Mouse (Mus musculus): ENCODE measurements around the gene Ckb. TPM values are rescaled to one million over a fixed set of nuclear protein-coding genes. Genes with fewer than 3 reads are reported as not detected.

Ckb gene
- total RNA-seq, 2 experiments from 2014 or later: 1,228 to 1,237 TPM

DNA sequence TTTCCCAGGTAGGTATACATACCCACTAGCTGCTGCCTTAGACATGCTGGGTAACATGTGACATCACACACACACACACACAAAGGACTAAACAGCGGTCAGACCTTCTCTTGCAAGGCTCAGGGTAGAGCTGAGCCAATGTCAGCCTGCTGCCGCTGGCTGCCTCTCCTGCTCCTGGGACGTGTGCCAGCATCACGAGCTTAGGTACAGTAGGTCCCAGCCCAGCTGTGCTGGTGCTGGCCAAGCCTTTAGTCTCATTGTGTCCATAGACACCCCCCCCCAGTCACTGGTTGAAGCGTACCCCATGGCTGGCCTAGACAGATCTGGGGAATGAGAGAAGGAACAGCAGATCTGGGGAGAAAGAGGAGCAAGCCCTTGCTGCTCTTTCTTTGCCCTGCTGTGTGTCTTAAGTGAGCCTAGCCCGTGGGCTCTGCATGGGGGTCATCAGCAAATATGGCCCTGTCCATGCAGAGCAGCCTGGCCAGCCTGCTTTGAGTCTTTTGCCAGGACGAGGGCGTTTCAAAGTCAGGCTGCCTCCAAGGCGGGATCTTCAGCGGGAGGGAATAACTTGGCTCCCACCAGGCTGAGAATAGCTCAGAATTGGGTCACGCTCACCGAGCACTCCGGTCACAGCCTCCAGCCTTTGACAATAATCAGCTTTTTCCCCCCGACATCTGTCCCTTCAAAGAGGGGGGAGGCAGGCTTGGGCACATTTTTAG, 15.4 kb upstream of the Ckb start:
- H3K27ac ChIP-seq: peak overlapping the region; percentile 86

DNA sequence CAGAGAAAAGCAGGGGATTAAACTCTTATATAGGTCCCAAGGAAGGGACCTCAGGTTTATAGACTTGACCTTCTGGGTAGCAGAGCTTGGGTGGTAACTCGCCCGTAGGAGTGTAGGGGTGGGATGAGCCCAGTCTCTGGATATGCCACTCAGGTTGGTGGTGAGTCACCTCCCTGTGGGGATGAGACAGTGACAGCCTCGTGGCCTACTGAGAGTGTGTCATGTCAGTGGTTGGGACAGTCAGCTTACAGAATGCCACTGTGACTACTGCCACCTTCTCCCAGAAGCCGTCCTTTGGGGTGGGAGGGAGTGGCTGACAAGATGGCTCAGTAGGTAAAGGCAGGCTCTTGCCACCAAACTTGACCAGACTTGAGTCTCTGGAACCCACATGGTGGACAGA, 14.3 kb upstream of the Ckb start:
- peak overlapping the region; percentile 86 for H3K27ac ChIP-seq
- DNase-seq (ENCODE audit: low spot score in 2 of 2): no peak
- TF ChIP-seq CTCF (conservative IDR thresholded peaks at IDR 0.05): no peak

More for the DNA sequence above, 15.4 kb upstream of the Ckb start:
- TF ChIP-seq CTCF (conservative IDR thresholded peaks at IDR 0.05): no peak
- peak in 1 of 2 experiments; percentile 60 for DNase-seq (ENCODE audit: low spot score in 2 of 2)
- H3K4me3 ChIP-seq: no peak overlapping the region

DNA sequence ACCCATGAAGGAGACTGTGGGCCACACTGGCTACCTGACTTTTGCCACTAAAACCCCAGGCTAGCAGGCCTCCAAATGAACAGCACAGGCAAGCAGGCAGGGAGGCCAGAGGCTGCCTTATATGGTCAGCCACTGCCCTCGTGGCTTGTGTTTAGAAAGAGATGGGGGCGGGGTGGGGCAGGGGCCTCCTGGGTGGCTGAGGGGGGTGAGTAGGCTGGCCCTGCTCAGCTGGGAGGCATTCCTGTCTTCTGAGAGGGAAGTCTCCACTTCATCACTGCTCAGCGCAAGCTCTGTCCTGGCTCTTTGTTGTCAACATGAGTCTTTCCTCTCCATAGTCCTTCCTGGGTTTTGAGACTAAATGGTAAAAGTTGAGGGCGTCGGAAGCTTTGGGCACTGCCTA, 10.7 kb upstream of the Ckb start:
- no peak overlapping the region for H3K4me3 ChIP-seq
- TF ChIP-seq CTCF (conservative IDR thresholded peaks at IDR 0.05): no peak

More for the DNA sequence above, 14.3 kb upstream of the Ckb start:
- no peak overlapping the region for H3K4me3 ChIP-seq

DNA sequence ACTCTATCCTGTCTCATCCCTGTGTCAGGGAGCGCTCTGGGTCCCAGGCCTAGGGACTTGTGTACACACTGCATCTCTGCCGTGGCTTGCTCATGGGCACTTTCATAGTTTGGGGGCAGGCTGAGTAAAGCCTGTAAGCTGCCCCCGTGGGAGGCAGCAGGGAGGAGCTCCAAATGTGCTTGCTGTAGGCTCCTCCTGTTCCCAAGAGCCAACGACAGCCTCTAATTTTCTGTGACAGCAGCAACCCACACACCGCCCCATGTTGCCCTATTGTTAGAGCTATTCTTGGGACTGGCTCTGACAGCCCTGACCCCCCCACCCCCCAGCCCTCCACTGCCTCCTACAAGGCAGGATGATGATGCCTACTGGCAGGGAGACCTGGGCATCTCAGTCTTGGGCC, 9.9 kb upstream of the Ckb start:
- Histone ChIP-seq H3K27ac (peak overlapping the region; percentile 85), H3K4me3 (peak overlapping the region; percentile 26; the same call in 1 of the 2 replicates)
- TF ChIP-seq CTCF (conservative IDR thresholded peaks at IDR 0.05): no peak
- no peak for DNase-seq (ENCODE audit: low spot score in 2 of 2)

More for the DNA sequence above, 10.7 kb upstream of the Ckb start:
- no peak for DNase-seq (ENCODE audit: low spot score in 2 of 2)
- peak overlapping the region; percentile 85 for H3K27ac ChIP-seq

DNA sequence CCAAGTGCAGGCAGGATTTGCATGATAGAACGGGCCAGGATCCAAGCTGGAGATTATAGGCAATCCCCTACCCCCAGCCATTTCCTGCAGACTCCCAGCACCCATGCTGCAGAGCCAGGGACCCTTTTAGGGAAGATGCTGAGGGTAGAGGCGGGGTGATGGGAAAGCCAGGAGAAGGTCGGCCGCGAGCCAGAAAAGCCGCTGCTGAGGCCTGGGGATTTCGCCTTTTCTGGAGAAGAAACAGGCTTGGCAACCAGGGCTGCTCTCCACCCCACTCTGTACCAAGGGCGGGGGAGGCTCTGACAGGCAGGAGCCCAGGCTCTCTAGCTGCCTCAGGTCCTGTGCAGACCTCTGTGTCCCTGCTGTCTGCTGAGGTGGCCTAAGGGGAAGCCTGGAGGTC, 9.2 kb upstream of the Ckb start:
- DNase-seq (ENCODE audit: low spot score in 2 of 2): no peak
- Histone ChIP-seq H3K4me3 (peak overlapping the region; percentile 26; the same call in 1 of the 2 replicates), H3K27ac (peak overlapping the region; percentile 85)
- no peak for TF ChIP-seq CTCF (conservative IDR thresholded peaks at IDR 0.05)

DNA sequence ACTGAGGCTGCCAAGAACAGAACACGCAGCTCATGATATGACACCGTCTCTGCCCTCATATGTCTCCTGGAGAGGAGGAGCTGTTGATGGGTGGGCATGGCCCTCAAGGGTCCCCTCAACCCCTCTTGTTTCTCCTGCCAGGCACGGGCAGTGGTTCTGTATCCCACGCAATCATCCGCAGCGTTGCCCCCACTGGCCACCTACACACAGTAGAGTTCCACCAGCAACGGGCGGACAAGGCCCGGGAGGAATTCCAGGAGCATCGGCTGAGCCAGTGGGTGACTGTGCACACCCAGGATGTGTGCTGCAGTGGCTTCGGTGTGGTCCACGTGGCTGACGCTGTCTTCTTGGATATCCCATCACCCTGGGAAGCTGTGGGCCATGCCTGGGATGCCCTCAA, 8.5 kb upstream of the Ckb start:
- H3K4me3 ChIP-seq: no peak overlapping the region
- TF ChIP-seq CTCF (conservative IDR thresholded peaks at IDR 0.05): no peak
- DNase-seq (ENCODE audit: low spot score in 2 of 2): no peak
- peak overlapping the region; percentile 85 for H3K27ac ChIP-seq

DNA sequence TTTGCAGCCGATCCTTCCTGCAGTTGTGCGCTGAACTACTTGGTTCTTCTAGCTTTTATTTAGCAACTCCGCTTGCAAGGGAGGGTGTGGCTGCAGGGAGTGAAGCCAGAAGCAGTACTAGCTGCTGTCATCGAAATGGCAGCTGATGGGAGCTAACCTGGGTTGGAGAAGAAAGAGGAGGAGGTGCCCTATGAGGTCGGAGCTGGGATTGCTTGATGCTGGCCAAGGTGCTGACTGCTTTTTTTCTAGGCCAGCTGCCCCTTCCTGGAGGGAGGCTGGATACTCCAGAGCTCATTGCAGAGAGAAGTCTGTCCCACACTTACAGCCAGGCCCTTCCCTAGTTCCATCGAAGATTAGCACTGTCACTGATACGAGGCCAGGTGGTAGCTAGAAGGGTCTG, 6.9 kb upstream of the Ckb start:
- TF ChIP-seq CTCF (conservative IDR thresholded peaks at IDR 0.05): no peak
- no peak for DNase-seq (ENCODE audit: low spot score in 2 of 2)

DNA sequence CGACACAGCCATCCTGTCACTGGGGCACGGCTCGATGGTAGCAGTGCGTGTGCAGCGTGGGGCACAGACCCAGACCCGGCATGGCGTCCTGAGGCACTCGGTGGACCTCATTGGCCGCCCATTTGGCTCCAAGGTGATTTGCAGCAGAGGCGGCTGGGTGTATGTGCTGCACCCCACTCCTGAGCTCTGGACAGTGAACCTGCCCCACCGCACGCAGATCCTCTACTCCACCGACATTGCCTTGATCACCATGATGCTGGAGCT, 6.5 kb upstream of the Ckb start:
- TF ChIP-seq CTCF (conservative IDR thresholded peaks at IDR 0.05): no peak

More for the DNA sequence above, 6.9 kb upstream of the Ckb start:
- peak overlapping the region; percentile 94 for H3K4me3 ChIP-seq
- H3K27ac ChIP-seq: no peak overlapping the region

DNA sequence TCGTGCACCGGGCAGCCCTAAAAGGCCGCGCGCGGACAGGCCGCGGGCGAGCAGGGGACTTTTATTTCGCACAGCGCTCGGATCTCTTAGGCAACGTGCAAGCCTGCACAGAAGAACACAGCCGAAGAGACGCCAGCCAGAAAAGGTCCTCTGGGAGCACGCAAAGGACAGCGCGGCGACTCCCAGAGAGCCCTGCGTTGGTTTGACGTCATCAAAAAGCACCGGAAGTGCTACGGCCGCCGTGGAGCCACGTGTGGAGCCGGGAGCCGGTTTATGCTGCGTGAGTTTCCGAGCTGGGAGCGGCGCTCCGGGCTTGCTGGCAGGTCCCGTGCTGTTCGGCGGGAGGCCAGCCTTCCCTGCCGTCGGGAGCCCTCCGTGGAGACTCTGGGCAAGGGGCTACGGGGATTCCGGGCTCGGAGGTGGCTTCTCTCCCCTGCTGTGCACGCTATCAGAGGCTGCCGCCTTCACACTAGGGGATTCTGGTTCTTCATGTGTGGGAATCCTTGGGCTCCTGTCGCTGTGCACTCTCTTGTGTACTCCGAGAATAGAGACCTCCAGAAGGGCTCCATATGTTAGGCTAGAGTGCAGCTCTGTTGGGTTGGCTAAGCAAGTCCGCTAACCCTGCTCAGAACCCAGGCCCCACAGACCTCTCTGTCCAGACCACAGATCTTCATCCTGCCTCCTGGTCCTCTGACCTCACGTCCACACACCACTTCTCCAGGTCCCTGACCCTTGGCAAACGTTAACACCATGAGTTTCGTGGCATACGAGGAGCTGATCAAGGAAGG, 5.9 kb upstream of the Ckb start, which contains the start of gene Trmt61a:
Gene Trmt61a, plus strand, starts transcription at position 224 of the 788 bp plus-strand sequence.
- TF ChIP-seq CTCF (conservative IDR thresholded peaks at IDR 0.05): no peak

More for the DNA sequence above, 6.5 kb upstream of the Ckb start:
- Histone ChIP-seq H3K4me3 (peak overlapping the region; percentile 94), H3K27ac (peak overlapping the region; percentile 100; the same call in 1 of the 2 replicates)
- DNase-seq (ENCODE audit: low spot score in 2 of 2): no peak

DNA sequence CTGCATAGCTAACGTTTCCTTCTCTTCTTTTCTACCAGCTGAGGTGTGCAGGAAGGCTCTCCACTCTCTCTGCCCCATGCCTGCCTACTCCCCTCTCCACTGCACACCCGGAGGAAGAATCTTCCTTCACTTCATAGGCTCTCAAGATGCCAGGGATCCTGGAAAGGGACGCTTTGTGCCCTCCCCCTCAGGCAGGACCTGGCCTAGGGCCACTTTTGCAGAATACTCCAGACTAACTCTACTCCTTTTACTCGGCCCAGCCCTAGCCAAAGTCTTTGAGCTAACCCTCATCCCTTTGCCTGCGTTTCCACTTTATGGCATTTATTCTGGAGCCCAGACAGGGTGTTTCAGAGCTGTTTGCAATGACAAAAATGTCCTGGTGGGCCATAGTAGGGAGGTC, 5.3 kb upstream of the Ckb start:
- peak overlapping the region; percentile 100 for H3K27ac ChIP-seq
- no peak for TF ChIP-seq CTCF (conservative IDR thresholded peaks at IDR 0.05)
- DNase-seq (ENCODE audit: low spot score in 2 of 2): no peak
- H3K4me3 ChIP-seq: peak overlapping the region; percentile 94

More for the DNA sequence above, 5.9 kb upstream of the Ckb start, which contains the start of gene Trmt61a:
- Histone ChIP-seq H3K4me3 (peak within 1 kb of the TSS; percentile 94), H3K27ac (peak within 1 kb of the TSS; percentile 100)
- peak; percentile 86 to 90 for DNase-seq (ENCODE audit: low spot score in 2 of 2)

DNA sequence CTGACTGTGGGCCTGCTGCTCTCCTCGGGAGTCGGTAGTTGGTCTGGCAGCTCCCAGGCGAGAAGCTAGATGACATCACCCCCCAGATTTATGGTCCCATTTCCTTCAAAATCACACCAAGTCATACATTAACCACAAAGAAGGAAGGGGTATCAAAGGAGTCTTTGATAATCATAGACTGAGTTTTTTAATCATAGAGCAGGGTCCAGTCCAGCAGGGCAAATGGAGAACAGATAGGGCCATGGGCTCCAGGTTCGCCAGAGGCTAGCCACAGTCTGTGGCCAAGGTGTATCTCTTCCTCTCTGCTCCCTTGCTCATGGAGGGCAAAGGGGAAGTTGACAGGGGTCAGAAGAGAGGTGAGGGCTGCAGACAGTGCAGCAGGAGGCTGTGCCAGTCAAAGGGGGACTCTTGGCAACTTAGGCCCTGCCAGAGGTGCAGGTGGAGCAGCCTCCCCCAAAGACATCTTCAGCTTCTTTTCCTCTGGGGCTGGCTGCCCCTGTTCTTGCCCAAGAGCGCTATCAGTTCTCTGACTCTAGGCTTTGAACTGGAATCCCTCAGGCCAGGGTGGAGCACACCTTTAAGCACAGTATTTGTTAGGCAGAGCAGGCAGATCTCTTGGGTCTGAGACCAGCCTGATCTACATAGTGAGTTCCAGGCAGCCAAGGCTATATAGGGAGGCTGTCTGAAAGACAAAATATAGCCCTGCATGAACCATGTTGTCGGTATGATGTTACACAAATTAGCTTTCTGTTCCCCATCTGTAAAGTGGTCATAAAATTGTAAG, 3.9 kb upstream of the Ckb start:
- no peak for DNase-seq (ENCODE audit: low spot score in 2 of 2)
- H3K27ac ChIP-seq: 0 out of 2 replicates have a peak overlapping the region, but pooled peaks have one; percentile 36
- no peak overlapping the region for H3K4me3 ChIP-seq
- TF ChIP-seq CTCF (conservative IDR thresholded peaks at IDR 0.05): no peak

DNA sequence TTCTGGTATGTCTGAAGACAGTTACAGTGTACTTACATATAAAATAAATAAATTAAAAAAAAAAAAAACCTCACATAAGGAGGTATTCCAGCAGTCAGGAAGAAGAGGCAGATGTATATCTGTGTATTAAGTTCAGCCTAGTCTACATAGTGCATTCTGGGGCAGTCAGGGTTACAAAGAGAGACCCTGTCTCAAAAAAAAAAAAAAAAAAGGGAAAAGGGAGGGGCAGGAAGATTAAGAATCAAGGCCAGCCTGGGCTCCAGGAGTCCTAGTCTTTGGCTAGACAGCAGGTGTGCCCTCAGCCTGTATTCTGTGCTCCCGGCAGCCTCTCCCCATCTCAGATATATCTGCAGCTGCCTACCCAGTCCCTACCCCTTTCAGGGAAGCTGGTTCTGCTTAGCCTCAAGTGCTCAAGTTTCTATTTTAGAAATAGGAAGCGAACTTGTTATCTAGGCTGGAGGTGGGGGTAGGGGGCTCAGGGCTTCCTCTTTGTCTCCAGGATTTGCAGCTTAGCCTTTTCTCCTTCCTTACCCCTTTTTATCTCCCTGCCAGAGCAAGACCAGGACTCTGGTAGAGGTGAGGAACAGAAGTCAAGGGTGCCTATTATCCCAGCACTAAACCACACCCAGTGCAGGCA, 2.8 kb upstream of the Ckb start:
- DNase-seq (ENCODE audit: low spot score in 2 of 2): no peak
- no peak overlapping the region for H3K4me3 ChIP-seq
- H3K27ac ChIP-seq: 0 out of 2 replicates have a peak overlapping the region, but pooled peaks have one; percentile 0
- no peak; the same call in 1 of the 2 replicates for TF ChIP-seq CTCF (conservative IDR thresholded peaks at IDR 0.05)

Data from layer of hippocampus, adult 2 months (tissue).